Mouse (Mus musculus) hematopoietic stem cell, adult 5-6 weeks (primary cell): ENCODE results near the gene Arhgef26. TPM values are rescaled to one million over a fixed set of nuclear protein-coding genes. Genes with fewer than 3 reads are reported as not detected.

Source experiments
- ATAC-seq, 2 experiments: fragments of 125-278 bp in 1 of 2; replicated peaks in 1 of 2; 2 replicates each; pipeline ENCODE4 v1.8.0; 2016 to 2017; ENCODE audit warnings: inconsistent platforms in 2 of 2, mild to moderate bottlenecking in 2 of 2, moderate number of reproducible peaks in 2 of 2, low read depth in 1 of 2, moderate TSS enrichment in 1 of 2; ENCODE audit not compliant: low FRiP score in 2 of 2, poor library complexity in 2 of 2, severe bottlenecking in 2 of 2, insufficient read depth in 1 of 2, low TSS enrichment in 1 of 2
- total RNA-seq: library from RNA; stranded (forward); fragments of 172-1452, 232-1000 nt; gene quantifications from 2 replicates; pipeline ENCODE4 v1.2.3, GENCODE M21; 2017

Arhgef26 gene
- total RNA-seq, 1 experiment from 2014 or later: not detected

DNA sequence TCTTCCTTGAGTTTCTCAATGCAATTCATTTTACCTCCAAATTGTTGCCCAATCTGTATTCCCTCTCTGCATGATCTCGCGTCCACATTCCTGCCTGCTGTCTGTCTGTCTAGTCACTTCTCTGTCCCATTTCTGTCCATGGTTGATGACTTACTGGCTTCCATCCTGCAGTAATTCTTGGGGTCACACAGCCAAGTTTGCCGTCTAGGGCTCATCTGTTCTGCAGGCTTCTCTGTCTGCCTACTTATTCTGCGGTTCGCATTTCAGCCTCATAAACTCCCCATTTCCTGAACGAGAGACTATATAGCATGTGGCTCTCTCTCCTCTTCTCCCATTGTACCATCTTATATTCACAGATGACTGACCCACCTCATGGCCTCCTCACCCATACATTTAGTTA is 79.3 kb downstream of the Arhgef26 start:
- no peak for ATAC-seq

DNA sequence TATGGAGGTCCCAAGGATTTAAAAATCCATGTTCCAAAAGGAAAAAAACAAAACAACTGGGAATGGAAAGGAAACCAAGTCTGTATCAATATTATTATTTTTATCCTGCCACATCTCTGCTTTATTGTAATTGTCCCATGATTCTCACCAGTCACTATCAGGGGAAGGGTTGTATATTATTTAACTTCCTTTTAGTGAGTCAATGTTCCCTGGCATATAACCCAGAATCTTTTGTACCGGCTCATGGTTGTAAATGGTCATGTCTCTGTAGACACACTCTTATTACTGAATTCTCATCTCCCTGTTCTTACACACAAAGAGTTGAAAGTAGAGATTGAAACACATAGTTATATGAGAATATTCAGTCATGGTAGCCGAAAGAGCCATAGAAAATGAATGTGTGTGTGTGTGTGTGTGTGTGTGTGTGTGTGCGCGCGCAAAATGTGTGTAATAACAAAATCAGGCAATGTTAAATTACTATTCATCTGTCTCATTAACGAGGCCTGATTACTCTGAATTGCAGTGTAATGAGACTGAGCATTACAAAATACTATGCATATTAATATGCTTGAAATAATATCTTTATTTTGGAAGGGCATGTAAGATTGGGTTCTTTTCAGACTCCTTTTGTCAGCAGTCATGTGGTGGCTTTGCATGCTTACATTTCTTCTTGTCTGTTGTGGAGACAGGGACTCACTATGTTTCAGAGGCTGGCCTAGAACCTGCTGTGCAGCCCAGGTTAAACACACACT is 80.4 kb downstream of the Arhgef26 start:
- ATAC-seq: no peak

DNA sequence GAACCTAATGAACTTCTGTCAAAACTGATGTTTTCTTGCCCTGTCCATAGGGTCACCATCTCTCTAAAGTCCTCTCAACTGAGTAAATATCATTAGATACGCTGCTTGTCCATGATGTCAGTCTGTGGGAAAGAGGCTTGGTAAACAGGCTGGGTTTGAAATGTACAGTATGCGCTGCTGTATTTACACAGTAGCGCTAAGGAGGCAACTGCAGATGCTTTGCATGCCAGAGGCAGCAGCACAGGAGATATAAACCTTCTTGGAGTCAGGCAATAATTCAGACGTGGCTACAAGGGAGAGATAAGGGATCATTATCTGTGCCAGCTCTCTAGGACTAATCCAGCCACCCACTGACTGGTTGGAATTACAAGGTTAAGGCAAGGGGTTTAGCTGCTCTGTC is 95.5 kb downstream of the Arhgef26 start:
- ATAC-seq: no peak

DNA sequence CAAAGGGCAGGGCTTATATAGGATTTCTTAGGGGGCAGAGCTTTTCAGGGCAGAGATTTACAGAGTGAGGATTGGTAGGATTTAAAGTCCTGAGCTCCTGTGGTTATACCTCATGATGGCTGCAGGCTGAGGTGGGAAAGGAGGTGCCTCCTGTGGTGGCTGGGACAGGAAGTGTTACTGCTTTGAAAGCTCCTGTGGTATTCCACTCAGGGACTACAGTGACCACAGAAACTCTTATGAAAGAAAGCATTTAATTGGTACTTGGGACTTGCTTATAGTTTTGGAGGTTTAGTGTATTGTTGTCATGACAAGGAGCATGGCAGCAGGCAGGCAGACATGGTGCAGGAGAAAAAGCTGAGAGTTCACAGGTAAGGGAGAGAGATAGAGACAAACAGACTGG is 97.8 kb downstream of the Arhgef26 start:
- ATAC-seq: peak; percentile 92 to 93

DNA sequence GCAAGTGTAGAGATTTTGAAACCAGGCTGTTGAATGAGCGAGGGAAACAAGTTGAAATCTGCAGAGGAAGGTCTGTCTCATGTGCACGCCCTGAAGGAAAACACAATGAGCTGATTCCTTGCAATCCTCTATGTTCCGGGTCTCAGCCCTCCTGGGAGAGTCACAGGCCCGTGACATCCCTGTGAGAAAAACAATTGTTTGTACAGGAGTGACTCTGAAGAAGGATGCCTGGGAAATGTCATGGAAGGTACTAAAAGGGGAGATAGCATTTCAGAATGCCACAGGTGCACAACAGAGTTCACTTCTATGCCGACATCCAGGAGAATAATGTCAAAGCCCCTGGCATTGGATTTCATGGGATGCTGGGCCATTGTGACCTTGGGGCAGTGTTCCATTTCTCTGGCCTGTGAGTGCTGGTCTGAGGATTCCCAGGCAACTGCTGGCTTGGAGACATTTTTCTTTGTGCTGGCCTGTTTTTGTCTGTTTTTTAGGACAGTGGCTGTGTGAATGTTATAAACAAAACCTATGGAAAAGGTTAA is 102.4 kb downstream of the Arhgef26 start:
- no peak for ATAC-seq

DNA sequence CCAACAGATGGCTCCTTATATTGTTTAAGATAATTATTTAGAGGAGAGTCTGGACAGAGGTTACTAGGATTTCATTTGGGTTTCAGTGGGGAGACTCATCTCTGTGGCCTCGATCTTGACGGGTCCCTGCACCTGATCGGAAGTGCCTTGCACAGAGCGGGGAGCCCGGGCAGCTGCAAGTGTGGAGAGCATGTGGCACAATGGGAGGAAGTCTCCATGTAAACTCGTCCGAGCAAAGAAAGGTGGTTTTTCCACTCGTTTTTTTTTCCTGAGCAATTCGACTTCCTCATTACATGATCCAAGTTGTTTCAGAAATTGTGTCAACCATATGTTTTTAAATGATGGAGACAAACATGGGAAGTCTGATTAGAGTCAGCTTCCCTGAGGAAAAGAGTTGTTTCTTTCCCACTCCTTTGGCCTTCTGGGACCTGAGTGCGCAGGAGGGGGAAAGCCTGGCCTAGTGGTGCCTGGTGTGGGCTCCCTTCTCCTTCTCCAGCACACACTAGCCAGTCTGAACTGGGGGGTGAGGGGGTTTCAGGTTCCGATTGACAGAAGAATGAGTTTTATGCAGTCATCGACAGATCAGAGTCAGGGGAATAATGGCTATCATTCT is 105.5 kb downstream of the Arhgef26 start:
- no peak for ATAC-seq

DNA sequence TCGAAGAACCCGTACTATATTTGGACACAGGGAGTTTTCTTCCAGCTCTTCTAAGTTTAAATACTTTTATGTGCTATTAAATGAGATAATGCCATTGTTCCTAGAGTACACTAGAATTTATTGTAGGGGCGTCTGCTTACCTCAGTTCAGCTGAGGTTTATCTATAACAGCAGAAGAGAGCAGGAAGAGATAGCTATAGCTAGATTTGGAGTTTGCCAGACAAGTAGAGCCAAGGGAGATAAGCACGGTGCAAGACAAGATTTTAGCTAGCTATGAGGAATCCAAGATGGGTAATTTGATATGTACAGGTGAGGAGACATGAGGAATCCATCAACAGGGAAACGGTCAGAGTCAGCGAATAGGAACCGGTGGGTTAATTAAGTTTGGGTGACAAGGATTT is 108.1 kb downstream of the Arhgef26 start:
- no peak for ATAC-seq

DNA sequence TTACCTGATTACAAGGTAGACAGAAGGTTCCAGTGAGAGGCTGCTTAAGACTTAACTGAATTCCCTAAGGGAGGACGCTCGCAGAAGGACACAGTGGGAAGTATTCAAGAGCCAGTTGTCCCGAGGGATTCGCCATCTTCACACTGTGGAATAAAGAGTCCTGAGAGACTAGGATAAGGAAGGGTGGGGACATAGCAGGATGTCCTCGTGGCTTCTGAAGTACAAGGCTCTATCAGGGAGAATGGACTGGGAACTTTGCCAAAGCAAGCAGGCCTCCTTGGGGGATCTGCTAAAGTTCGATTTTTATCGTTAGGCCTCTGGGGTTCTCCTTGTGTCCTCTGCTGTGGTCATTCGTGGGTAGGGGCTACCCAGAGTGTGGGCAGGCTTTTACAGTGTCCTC is 109.0 kb downstream of the Arhgef26 start:
- ATAC-seq: no peak

DNA sequence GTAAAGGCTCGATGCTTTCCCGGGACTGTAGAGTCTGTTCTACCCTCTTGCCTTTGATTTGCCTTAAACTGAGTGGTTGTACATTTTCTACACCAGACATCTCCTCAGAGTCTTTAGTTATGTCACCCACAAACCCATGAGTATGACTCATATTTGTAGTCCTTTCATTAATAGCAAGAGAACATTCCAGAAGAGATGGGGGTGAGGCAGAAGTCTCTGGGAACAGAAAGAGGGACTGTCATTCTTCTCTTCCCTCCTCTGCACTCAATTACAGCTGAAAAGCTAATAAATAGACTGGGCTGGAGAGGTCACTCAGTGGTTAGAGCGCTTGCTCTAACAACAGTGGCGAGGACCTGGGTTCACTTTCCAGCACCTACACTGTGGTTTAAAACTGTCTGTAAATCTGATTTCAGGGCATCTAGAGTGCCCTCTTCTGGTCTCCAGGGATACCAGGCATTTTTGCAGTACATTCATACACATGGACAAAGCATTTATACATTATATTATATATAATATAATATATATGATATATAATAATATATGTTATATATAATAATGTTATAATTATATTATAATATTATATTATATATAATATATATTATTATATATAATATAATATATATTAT is 111.8 kb downstream of the Arhgef26 start:
- ATAC-seq: no peak

DNA sequence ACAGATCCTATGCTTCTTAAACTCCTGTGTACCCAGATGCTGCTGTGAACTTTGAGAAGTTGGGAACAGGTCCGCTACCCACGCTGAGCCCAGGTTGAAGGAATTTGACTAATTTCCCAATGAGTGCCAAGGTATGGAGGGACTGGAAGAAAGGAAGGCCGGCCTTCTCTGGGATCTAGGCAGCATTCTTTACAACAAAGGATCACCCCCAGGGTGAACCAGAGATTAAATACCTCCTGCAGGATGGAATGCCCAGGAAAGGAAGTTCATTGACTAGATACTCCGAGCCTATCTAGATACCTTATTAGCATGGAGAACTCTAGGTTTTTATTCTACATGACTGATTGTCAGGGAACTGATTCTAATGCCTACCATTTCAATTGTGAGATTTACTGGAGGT is 114.8 kb downstream of the Arhgef26 start:
- no peak for ATAC-seq

DNA sequence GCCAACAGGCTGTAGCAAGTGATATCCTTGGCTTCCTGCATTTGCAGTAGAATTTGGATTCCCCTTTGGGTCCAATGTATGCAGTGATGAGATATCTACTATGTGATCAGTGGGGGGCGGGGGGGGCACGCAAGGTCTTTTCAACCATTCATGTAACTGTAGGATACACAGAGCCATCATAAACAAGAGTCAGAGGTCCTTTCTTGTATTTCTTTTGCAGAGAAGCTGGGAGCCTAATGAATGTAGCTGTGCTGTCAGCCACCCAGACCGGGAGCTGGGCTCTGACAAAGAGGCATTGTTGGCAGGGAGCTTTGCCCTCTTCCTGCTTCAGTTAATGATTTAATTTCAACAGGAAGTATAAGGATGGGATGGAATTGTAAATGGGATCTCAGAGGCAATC is 116.0 kb downstream of the Arhgef26 start:
- ATAC-seq: no peak

DNA sequence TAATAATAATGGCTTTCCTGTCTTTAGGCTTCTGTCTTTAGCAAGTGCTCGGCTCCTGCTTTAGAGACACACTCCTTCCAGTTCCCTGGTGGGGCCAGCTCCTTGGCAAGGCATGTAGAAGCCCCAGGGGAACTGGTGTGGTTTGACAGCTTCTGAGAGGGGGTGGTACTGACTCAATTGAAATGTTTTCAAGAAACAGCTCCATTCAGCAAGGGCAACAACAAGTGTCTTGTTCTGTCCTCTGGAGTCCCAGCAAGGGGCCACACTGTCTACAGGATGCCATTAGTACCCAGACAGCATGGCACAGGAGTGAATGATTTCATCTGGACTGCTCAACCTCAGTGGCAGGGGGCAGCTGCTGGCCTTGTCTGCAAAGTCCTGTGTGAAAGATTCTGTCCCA is 117.7 kb downstream of the Arhgef26 start:
- no peak for ATAC-seq

DNA sequence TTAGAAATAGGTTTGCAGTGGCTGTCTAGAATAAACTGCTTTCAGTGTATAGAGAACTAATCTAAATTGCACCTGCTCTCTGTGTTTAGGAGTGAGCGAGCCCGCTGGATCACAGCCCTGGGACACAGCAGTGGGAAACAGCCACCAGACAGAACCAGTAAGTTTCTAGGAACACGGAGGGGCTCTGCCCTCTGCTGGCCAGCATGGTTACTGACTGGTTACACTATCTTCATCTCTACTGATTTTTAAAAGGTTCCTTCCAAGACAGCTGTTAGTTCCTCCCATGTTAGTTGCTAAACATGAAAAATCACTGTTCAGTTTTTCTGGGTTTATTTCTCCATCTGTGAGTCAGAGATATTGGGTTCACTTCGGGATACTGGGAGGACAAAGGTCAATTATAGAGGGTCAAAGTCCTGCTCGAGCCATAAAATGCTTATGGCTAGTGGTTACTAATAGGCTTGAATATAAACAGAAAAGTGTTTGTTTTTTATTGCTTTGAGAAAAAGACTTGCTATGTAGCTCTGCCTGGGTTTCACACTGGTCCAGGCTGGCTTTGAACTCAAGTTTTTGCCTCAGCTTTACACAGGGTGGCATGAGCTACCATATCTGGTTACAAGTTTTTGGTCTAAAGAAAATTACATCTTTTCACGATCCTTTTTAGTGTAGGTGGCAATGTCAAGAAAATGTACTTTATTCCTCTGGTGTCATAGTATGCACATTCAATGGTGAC is 120.3 kb downstream of the Arhgef26 start:
- ATAC-seq: peak; percentile 76 to 89

DNA sequence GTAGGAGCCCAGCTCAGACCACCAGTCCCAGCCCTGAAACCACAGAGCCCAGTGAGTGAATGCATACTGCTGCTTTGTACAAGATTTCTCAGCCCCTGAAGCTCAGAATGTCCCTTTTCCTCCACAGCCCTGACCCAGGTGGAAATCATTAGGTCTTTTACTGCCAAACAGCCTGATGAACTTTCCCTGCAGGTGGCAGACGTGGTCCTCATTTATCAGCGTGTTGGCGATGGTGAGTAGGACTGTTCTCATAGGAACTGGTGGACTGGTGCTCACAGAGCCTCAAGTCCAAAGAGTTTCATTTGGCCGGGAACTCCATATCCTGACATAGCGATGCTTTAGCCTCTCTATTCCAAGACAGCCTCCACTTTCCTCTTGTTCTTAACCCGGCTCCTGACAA is 121.3 kb downstream of the Arhgef26 start:
- no peak for ATAC-seq

DNA sequence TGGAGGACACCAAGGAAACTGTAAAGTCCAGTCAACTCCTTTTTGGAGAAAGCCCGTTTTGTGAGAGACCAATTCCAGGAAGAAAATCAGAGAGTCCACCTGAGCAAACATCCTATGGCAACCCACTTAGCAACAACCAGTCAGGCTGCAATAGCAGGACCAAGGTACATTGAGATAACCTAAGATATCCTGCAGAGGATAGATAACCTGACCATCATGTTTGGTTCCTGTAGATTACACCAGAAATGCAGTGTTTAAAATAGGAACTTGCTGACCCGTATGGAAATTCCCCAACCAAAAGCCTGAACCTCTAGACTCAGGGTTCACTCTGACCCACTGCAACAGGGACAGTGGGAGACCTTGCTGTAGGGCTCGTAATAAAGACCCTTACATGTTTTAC is 126.1 kb downstream of the Arhgef26 start:
- ATAC-seq: no peak

DNA sequence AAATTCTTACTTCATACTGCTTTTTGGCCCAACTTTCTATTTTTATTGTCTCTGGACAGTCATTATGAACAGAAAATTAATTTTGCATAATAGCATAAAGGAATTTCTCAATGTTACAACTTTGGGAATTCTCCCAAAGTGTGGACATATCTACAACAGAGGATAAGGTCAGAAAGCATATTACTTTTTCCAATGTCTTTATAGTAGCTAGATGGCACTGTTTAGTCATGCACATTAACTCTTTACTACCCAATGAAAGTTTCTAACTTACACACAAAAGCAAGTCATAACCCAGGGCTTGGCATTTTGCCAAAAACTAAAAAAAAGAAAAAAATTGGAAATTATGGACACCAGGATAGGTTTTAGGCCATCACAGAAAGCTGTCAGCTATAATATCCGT is 132.0 kb downstream of the Arhgef26 start:
- no peak for ATAC-seq

DNA sequence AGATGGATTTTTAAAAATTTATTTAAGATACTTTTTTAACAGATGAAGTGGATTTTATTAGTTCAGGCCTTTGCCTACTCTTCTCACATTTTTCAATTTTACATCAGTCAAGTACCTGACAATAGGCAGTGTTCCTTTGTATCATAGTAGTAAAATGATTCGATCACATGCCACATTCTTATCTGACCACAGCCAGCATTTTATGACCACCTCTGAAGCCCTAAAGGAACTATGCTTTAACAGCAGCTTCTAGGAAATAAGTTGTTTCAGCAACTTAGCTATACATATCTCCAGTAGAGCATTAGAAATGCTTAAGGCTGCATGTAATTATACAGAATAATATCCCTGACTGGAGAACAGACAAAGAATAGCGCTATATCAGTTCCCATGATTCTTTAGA is 146.2 kb downstream of the Arhgef26 start:
- ATAC-seq: no peak

DNA sequence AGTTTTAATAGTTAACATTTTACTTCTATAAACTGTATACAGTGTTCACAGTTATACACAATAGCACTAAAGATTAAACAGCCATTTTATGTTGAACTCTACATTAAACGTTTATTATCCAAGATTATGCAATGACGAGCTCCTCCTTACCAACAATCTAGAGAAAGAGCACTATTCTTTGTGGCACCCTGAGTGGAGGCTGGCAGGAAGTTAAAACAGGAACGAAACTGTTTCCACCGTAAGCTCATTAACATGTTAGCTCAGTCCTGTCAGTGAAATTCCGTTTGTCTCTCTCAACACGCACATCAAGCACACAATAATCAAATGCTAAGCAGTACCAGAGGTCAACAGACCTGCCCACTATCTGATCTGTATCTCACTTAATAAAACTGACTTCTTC is 154.4 kb downstream of the Arhgef26 start:
- peak; percentile 37 to 86; a peak in 3 of 4 replicates for ATAC-seq
